Mouse (Mus musculus) stomach, embryonic 16.5 days (tissue): ENCODE data around the gene Tmem41b. TPM values are rescaled to one million over a fixed set of nuclear protein-coding genes. Genes with fewer than 3 reads are reported as not detected.
"Not testable (repeated sequence)": the region's sequence is repeated elsewhere in the genome, so short reads cannot be mapped to it uniquely, and the experiment has no call there.

Experiments
- ATAC-seq: fragments of 200-750 bp; cut with Nextera tagmentation; 2 replicates; pipeline ENCODE4 v1.8.0; 2017; ENCODE audit warnings: moderate number of reproducible peaks, moderate TSS enrichment; ENCODE audit not compliant: insufficient read depth, low FRiP score
- H3K27ac ChIP-seq: fragments of 300-500 bp; sonication (generic); 2 replicates; pipeline ENCODE4 v1.5.1; 2014; ENCODE audit warnings: low read length
- H3K27me3 ChIP-seq: fragments of 300-500 bp; sonication (generic); 2 replicates; pipeline ENCODE4 v1.6.1; 2014; ENCODE audit warnings: low read length, control low read depth, mixed read lengths; ENCODE audit not compliant: control insufficient read depth, insufficient read depth
- H3K36me3 ChIP-seq: fragments of 300-500 bp; sonication (generic); 2 replicates; pipeline ENCODE4 v1.6.1; 2014; ENCODE audit warnings: low read length; ENCODE audit not compliant: control insufficient read depth, insufficient read depth
- H3K4me1 ChIP-seq: fragments of 300-500 bp; sonication (generic); 2 replicates; pipeline ENCODE4 v1.6.1; 2014; ENCODE audit warnings: low read length, control low read depth, mixed read lengths; ENCODE audit not compliant: control insufficient read depth, insufficient read depth
- H3K4me2 ChIP-seq: fragments of 300-500 bp; sonication (generic); 2 replicates; pipeline ENCODE4 v1.6.1; 2014; ENCODE audit warnings: low read depth, low read length, mixed read lengths
- H3K4me3 ChIP-seq: fragments of 300-500 bp; sonication (generic); replicated peaks from 2 replicates; pipeline ENCODE4 v1.5.1; 2014; ENCODE audit warnings: mild to moderate bottlenecking, low read length
- H3K9ac ChIP-seq: fragments of 300-500 bp; sonication (generic); 2 replicates; pipeline ENCODE4 v1.6.1; 2014; ENCODE audit warnings: low read length
- H3K9me3 ChIP-seq: fragments of 300-500 bp; sonication (generic); replicated peaks from 2 replicates; pipeline ENCODE4 v1.6.1; 2016; ENCODE audit warnings: low read length, control low read depth; ENCODE audit not compliant: control insufficient read depth
- WGBS: fragments of 180-500 bp; shearing (Covaris S2); extraction: QIAGEN DNeasy Blood & Tissue Kit; methylation state at CpG from one replicate; pipeline ENCODE4 v1.1.7; 2014; 5-methylcytosine and 5-hydroxymethylcytosine counted together
- polyA plus RNA-seq: library from polyadenylated mRNA; unstranded; fragments of >200 nt; fragmentation: Nextera tagmentation; extraction: Ambion mirVana; gene quantifications from 2 replicates; pipeline ENCODE4 v1.2.1, GENCODE M21; 2015

Gene Tmem41b
- polyA plus RNA-seq, 1 experiment from 2014 or later: 67.5 TPM

GRCm38 (mm10) chr7:109986133-109986669 is 528 bp downstream of the Tmem41b start:
- H3K4me1 ChIP-seq: no peaks in the 10 kb centered on the region
- WGBS: under 1% methylated on average over 43 of the region's 43 CpGs
- H3K4me3 ChIP-seq: peak overlapping the region; percentile 68
- H3K4me2 ChIP-seq: peak overlapping the region; percentile 88
- H3K9me3 ChIP-seq: no peaks in the 10 kb centered on the region
- H3K27ac ChIP-seq: peak overlapping the region; percentile 87
- peak overlapping the region; percentile 85 for H3K9ac ChIP-seq
- H3K27me3 ChIP-seq: no peaks in the 10 kb centered on the region
- H3K36me3 ChIP-seq: no peaks in the 10 kb centered on the region
- peak; percentile 99 for ATAC-seq

GRCm38 (mm10) chr7:109985661-109986132 is 1.0 kb downstream of the Tmem41b start:
- Histone ChIP-seq H3K27ac (peak overlapping the region; percentile 77), H3K9me3 (no peaks in the 10 kb centered on the region), H3K4me1 (no peaks in the 10 kb centered on the region), H3K4me2 (peak overlapping the region; percentile 88), H3K9ac (peak overlapping the region; percentile 85), H3K36me3 (no peaks in the 10 kb centered on the region), H3K4me3 (peak overlapping the region; percentile 68), H3K27me3 (no peaks in the 10 kb centered on the region)
- no peak; the same call in 1 of the 2 replicates for ATAC-seq
- under 1% methylated on average over 27 of the region's 27 CpGs for WGBS

- not testable (repeated sequence) for H3K4me1 ChIP-seq, H3K9ac ChIP-seq, H3K9me3 ChIP-seq, H3K4me3 ChIP-seq, H3K36me3 ChIP-seq, H3K27me3 ChIP-seq, ATAC-seq, H3K27ac ChIP-seq
- H3K4me2 ChIP-seq: peak overlapping the region; percentile 88; the same call in 1 of the 2 replicates
- WGBS: 72% methylated on average over 5 of the region's 5 CpGs
Measured at GRCm38 (mm10) chr7:109984608-109985007, 2.1 kb downstream of the Tmem41b start.

- H3K27ac ChIP-seq, H3K4me3 ChIP-seq, H3K9ac ChIP-seq, ATAC-seq, H3K9me3 ChIP-seq, H3K36me3 ChIP-seq, H3K4me1 ChIP-seq, H3K4me2 ChIP-seq, H3K27me3 ChIP-seq: not testable (repeated sequence)
- WGBS: 75% methylated on average over 5 of the region's 5 CpGs
Measured at GRCm38 (mm10) chr7:109977131-109977530, 9.6 kb downstream of the Tmem41b start.

- H3K4me2 ChIP-seq: no peak overlapping the region
- H3K36me3 ChIP-seq: no peaks in the 10 kb centered on the region
- H3K4me3 ChIP-seq: no peak overlapping the region
- ATAC-seq: no peak
- no peak overlapping the region for H3K27ac ChIP-seq
- 89% methylated on average over 6 of the region's 6 CpGs for WGBS
- no peaks in the 10 kb centered on the region for H3K27me3 ChIP-seq
- no peak overlapping the region for H3K9ac ChIP-seq
- H3K9me3 ChIP-seq: no peaks in the 10 kb centered on the region
- no peaks in the 10 kb centered on the region for H3K4me1 ChIP-seq
Measured at GRCm38 (mm10) chr7:109975966-109976715, 10.6 kb downstream of the Tmem41b start.

- ATAC-seq: no peak
- Histone ChIP-seq H3K27ac (peak overlapping the region; percentile 71; the same call in 1 of the 2 replicates), H3K36me3 (no peaks in the 10 kb centered on the region), H3K4me3 (no peak overlapping the region), H3K9ac (no peak overlapping the region), H3K4me2 (no peak overlapping the region), H3K9me3 (no peaks in the 10 kb centered on the region; the same call in 1 of the 2 replicates), H3K4me1 (peaks cover 15% of the 10 kb centered on the region), H3K27me3 (no peaks in the 10 kb centered on the region)
Measured at GRCm38 (mm10) chr7:109969542-109969941, 17.2 kb downstream of the Tmem41b start.

GRCm38 (mm10) chr7:109968924-109969450 is 17.7 kb downstream of the Tmem41b start:
- no peak overlapping the region for H3K9ac ChIP-seq
- peak overlapping the region; percentile 71; the same call in 1 of the 2 replicates for H3K27ac ChIP-seq
- H3K4me1 ChIP-seq: peaks cover 15% of the 10 kb centered on the region
- no peaks in the 10 kb centered on the region for H3K36me3 ChIP-seq
- H3K9me3 ChIP-seq: no peaks in the 10 kb centered on the region; the same call in 1 of the 2 replicates
- H3K4me2 ChIP-seq: no peak overlapping the region
- no peak overlapping the region for H3K4me3 ChIP-seq
- ATAC-seq: peak; percentile 91; the same call in 1 of the 2 replicates
- WGBS: 0% methylated on average over 2 of the region's 2 CpGs
- H3K27me3 ChIP-seq: no peaks in the 10 kb centered on the region

- H3K36me3 ChIP-seq: no peaks in the 10 kb centered on the region
- no peaks in the 10 kb centered on the region; the same call in 1 of the 2 replicates for H3K9me3 ChIP-seq
- H3K27ac ChIP-seq: peak overlapping the region; percentile 64
- WGBS: 59% methylated on average over 11 of the region's 11 CpGs
- no peaks in the 10 kb centered on the region for H3K27me3 ChIP-seq
- peaks cover 15% of the 10 kb centered on the region for H3K4me1 ChIP-seq
- H3K9ac ChIP-seq: no peak overlapping the region
- no peak overlapping the region for H3K4me2 ChIP-seq
- no peak overlapping the region for H3K4me3 ChIP-seq
- peak; percentile 48; the same call in 1 of the 2 replicates for ATAC-seq
Measured at GRCm38 (mm10) chr7:109967805-109968579, 18.7 kb downstream of the Tmem41b start.
